Mouse (Mus musculus): ENCODE data around the gene Klk12. TPM values are rescaled to one million over a fixed set of nuclear protein-coding genes. Genes with fewer than 3 reads are reported as not detected.
A peak's percentile ranks its signal among the peaks of the same experiment; 100 is the strongest.

Klk12 gene
- polyA plus RNA-seq, 1 experiment from 2014 or later, result not detected

DNA sequence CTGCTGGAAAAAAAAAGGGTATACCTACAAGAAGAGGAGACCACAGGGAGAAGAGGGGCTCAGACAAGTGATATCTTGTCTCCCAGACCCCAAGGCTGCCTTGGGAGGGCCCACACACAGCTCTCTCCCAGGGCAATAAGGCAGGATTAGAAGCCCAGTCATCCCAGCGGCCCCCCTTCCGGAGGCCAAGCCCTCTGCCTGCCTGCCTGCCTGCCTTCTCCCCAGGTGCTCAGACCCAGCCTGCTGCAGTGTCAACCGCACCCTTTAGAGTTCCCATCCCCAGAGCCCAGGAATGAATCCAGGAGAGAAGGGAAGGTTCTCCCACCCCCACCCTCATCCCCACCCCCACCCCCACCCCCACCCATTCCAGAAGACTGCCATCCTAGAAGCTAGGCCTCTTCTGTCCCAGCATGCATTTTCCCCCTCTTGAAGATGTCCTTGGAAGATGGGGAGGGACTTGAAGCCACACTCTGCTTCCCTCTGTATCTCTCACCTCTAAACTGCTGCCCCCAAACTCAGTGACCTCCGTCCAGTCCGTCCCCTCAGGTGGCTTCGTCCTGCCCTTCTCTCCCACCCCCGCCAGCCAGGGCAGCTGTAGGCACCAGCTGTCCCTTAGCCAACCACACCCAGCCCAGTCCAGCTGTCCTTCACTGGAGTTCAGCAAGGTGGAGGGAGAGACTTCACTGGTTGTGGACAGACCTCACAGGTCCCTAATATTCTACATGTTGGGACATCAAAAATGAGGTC is 6.8 kb downstream of the Klk12 start:
- WGBS, result 55% methylated on average over 6 of the region's 7 CpGs
- ATAC-seq (ENCODE audit: low FRiP score, low TSS enrichment), result no peak
- no peak overlapping the region for H3K27ac ChIP-seq (ENCODE audit: low read length)
- H3K4me1 ChIP-seq (ENCODE audit: insufficient read depth, low read length), result no peaks in the 10 kb centered on the region
- H3K9me3 ChIP-seq (ENCODE audit: low read length), result no peaks in the 10 kb centered on the region
- H3K27me3 ChIP-seq (ENCODE audit: insufficient read depth, low read length), result no peaks in the 10 kb centered on the region
- H3K36me3 ChIP-seq (ENCODE audit: insufficient read depth, low read length), result no peaks in the 10 kb centered on the region
- H3K9ac ChIP-seq (replicated peaks; ENCODE audit: low read length), result no peak overlapping the region
- H3K4me2 ChIP-seq (replicated peaks; ENCODE audit: low read depth, low read length), result no peak overlapping the region
- no peak overlapping the region for H3K4me3 ChIP-seq (ENCODE audit: low read length)

DNA sequence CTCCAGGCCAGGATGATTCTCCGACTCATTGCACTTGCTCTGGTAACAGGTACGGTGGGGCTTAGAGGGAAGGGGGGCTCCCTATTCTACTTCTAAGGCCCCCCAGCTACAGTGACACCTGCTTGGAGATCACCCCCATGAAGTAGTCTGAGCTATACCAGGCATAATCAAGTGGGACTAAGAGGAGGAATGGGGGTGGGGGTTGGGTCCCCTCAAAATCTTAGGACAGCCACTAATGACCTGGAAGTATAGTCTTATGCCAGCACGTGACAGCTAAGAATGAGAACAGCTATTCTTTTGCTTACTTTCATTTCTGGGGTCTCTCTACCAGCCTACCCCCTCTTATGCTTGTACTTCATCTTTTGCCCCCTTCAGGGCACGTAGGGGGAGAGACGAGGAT is 7.8 kb downstream of the Klk12 start:
- Histone ChIP-seq H3K4me1 (ENCODE audit: insufficient read depth, low read length) (no peaks in the 10 kb centered on the region), H3K27ac (ENCODE audit: low read length) (no peak overlapping the region), H3K4me3 (ENCODE audit: low read length) (no peak overlapping the region), H3K9ac (replicated peaks; ENCODE audit: low read length) (no peak overlapping the region), H3K9me3 (ENCODE audit: low read length) (no peaks in the 10 kb centered on the region), H3K4me2 (replicated peaks; ENCODE audit: low read depth, low read length) (no peak overlapping the region), H3K36me3 (ENCODE audit: insufficient read depth, low read length) (no peaks in the 10 kb centered on the region), H3K27me3 (ENCODE audit: insufficient read depth, low read length) (no peaks in the 10 kb centered on the region)
- WGBS, result 86% methylated on average over 5 of the region's 5 CpGs
- no peak for ATAC-seq (ENCODE audit: low FRiP score, low TSS enrichment)

GRCm38 (mm10) chr7:43777423-43777822 is 8.7 kb downstream of the Klk12 start:
- Histone ChIP-seq H3K27ac (ENCODE audit: low read length) (no peak overlapping the region), H3K27me3 (ENCODE audit: insufficient read depth, low read length) (no peaks in the 10 kb centered on the region), H3K4me1 (ENCODE audit: insufficient read depth, low read length) (0 out of 2 replicates have a peak, but pooled peaks cover 4% of the 10 kb centered on the region), H3K9ac (replicated peaks; ENCODE audit: low read length) (no peak overlapping the region), H3K36me3 (ENCODE audit: insufficient read depth, low read length) (no peaks in the 10 kb centered on the region), H3K9me3 (ENCODE audit: low read length) (no peaks in the 10 kb centered on the region), H3K4me2 (replicated peaks; ENCODE audit: low read depth, low read length) (no peak overlapping the region), H3K4me3 (ENCODE audit: low read length) (no peak overlapping the region)
- WGBS, result 83% methylated on average over 12 of the region's 12 CpGs
- ATAC-seq (ENCODE audit: low FRiP score, low TSS enrichment), result no peak

GRCm38 (mm10) chr7:43778176-43778970 is 9.7 kb downstream of the Klk12 start:
- Histone ChIP-seq H3K4me1 (ENCODE audit: insufficient read depth, low read length) (peaks cover 8% of the 10 kb centered on the region; the same call in 1 of the 2 replicates), H3K27ac (ENCODE audit: low read length) (no peak overlapping the region), H3K27me3 (ENCODE audit: insufficient read depth, low read length) (no peaks in the 10 kb centered on the region; the same call in 1 of the 2 replicates), H3K9me3 (ENCODE audit: low read length) (no peaks in the 10 kb centered on the region), H3K4me3 (ENCODE audit: low read length) (no peak overlapping the region), H3K36me3 (ENCODE audit: insufficient read depth, low read length) (no peaks in the 10 kb centered on the region), H3K9ac (replicated peaks; ENCODE audit: low read length) (no peak overlapping the region), H3K4me2 (replicated peaks; ENCODE audit: low read depth, low read length) (no peak overlapping the region)
- 91% methylated on average over 10 of the region's 10 CpGs for WGBS
- ATAC-seq (ENCODE audit: low FRiP score, low TSS enrichment), result no peak

- no peak overlapping the region for H3K9ac ChIP-seq (replicated peaks; ENCODE audit: low read length)
- no peak overlapping the region for H3K4me2 ChIP-seq (replicated peaks; ENCODE audit: low read depth, low read length)
- peaks cover 2% of the 10 kb centered on the region; the same call in 1 of the 2 replicates for H3K27me3 ChIP-seq (ENCODE audit: insufficient read depth, low read length)
- WGBS, result 58% methylated on average over 6 of the region's 6 CpGs
- H3K4me3 ChIP-seq (ENCODE audit: low read length), result no peak overlapping the region
- H3K27ac ChIP-seq (ENCODE audit: low read length), result no peak overlapping the region
- H3K36me3 ChIP-seq (ENCODE audit: insufficient read depth, low read length), result no peaks in the 10 kb centered on the region
- H3K9me3 ChIP-seq (ENCODE audit: low read length), result no peaks in the 10 kb centered on the region
- H3K4me1 ChIP-seq (ENCODE audit: insufficient read depth, low read length), result peaks cover 8% of the 10 kb centered on the region; the same call in 1 of the 2 replicates
- no peak for ATAC-seq (ENCODE audit: low FRiP score, low TSS enrichment)
Measured at GRCm38 (mm10) chr7:43780241-43780640, 11.5 kb downstream of the Klk12 start.

DNA sequence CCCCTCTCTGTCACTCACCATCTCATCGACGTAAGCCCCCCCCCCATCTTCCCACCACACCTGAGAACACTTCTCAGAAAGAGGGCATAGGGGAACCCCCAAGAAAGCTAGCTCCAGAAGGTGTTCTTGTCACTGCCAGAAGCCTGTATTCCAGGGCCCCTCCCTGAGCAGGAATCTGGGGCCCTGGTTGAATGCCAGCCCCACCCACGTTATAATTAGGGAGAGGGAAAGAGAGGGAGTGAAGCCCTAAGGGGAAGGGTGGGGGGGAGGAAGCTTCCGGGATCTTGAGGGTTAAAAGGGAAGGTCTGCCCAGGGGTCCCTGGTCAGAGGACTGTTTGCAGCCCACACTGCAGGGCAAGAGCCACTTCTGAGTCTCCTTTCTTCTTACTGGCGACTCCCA is 12.0 kb downstream of the Klk12 start, which contains the start of gene Klk10:
Klk10 (plus strand) TSS at position 290 of the 400 bp plus-strand sequence.
- no peaks in the 10 kb centered on the region for H3K36me3 ChIP-seq (ENCODE audit: insufficient read depth, low read length)
- H3K4me2 ChIP-seq (replicated peaks; ENCODE audit: low read depth, low read length), result no peak within 1 kb of the TSS
- H3K4me1 ChIP-seq (ENCODE audit: insufficient read depth, low read length), result peaks cover 8% of the 10 kb centered on the region; the same call in 1 of the 2 replicates
- no peak for ATAC-seq (ENCODE audit: low FRiP score, low TSS enrichment)
- no peaks in the 10 kb centered on the region for H3K9me3 ChIP-seq (ENCODE audit: low read length)
- no peak within 1 kb of the TSS for H3K9ac ChIP-seq (replicated peaks; ENCODE audit: low read length)
- no peak within 1 kb of the TSS for H3K27ac ChIP-seq (ENCODE audit: low read length)
- H3K4me3 ChIP-seq (ENCODE audit: low read length), result no peak within 1 kb of the TSS
- 55% methylated on average over 5 of the region's 5 CpGs for WGBS
- peaks cover 2% of the 10 kb centered on the region; the same call in 1 of the 2 replicates for H3K27me3 ChIP-seq (ENCODE audit: insufficient read depth, low read length)

GRCm38 (mm10) chr7:43781541-43781940 is 12.8 kb downstream of the Klk12 start:
- Histone ChIP-seq H3K27ac (ENCODE audit: low read length) (no peak overlapping the region), H3K9me3 (ENCODE audit: low read length) (no peaks in the 10 kb centered on the region), H3K36me3 (ENCODE audit: insufficient read depth, low read length) (no peaks in the 10 kb centered on the region), H3K27me3 (ENCODE audit: insufficient read depth, low read length) (peaks cover 2% of the 10 kb centered on the region; the same call in 1 of the 2 replicates), H3K4me2 (replicated peaks; ENCODE audit: low read depth, low read length) (no peak overlapping the region), H3K4me3 (ENCODE audit: low read length) (no peak overlapping the region), H3K9ac (replicated peaks; ENCODE audit: low read length) (no peak overlapping the region), H3K4me1 (ENCODE audit: insufficient read depth, low read length) (peaks cover 8% of the 10 kb centered on the region; the same call in 1 of the 2 replicates)
- WGBS, result 84% methylated on average over 11 of the region's 11 CpGs
- no peak for ATAC-seq (ENCODE audit: low FRiP score, low TSS enrichment)

- WGBS, result 6% methylated on average over 36 of the region's 36 CpGs
- peak; percentile 88 for ATAC-seq (ENCODE audit: low FRiP score, low TSS enrichment)
- no peak overlapping the region for H3K27ac ChIP-seq (ENCODE audit: low read length)
- peaks cover 2% of the 10 kb centered on the region; the same call in 1 of the 2 replicates for H3K27me3 ChIP-seq (ENCODE audit: insufficient read depth, low read length)
- H3K4me2 ChIP-seq (replicated peaks; ENCODE audit: low read depth, low read length), result peak overlapping the region; percentile 60
- H3K9ac ChIP-seq (replicated peaks; ENCODE audit: low read length), result peak overlapping the region; percentile 53
- peaks cover 8% of the 10 kb centered on the region; the same call in 1 of the 2 replicates for H3K4me1 ChIP-seq (ENCODE audit: insufficient read depth, low read length)
- H3K36me3 ChIP-seq (ENCODE audit: insufficient read depth, low read length), result no peaks in the 10 kb centered on the region
- peak overlapping the region; percentile 31 for H3K4me3 ChIP-seq (ENCODE audit: low read length)
- H3K9me3 ChIP-seq (ENCODE audit: low read length), result no peaks in the 10 kb centered on the region
Measured at GRCm38 (mm10) chr7:43782275-43783265, 13.9 kb downstream of the Klk12 start.

DNA sequence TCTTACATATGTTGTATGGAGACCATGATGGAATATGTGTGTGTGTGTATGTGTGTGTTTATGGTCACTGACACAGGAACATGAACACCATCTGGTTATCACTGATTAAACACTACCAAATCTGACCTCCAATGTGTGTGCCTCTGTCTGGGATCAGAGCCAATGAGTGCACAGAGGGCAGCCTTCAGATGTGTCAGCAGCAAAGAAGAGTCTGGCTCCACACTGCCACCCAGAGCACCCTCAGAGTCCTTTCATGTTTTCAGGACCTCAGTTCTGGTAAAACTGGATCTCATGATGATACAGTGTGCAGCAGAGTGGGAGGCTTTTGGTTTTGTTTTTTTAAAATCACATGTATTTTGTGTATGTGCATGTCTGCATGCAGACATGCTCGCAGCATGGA is 16.6 kb downstream of the Klk12 start:
- WGBS, result 76% methylated on average over 1 of the region's 1 CpGs
- Histone ChIP-seq H3K27ac (ENCODE audit: low read length) (no peak overlapping the region), H3K4me3 (ENCODE audit: low read length) (no peak overlapping the region)

More for the DNA sequence above, 16.6 kb downstream of the Klk12 start:
- H3K9ac ChIP-seq (replicated peaks; ENCODE audit: low read length), result no peak overlapping the region
- H3K9me3 ChIP-seq (ENCODE audit: low read length), result no peaks in the 10 kb centered on the region
- no peaks in the 10 kb centered on the region for H3K36me3 ChIP-seq (ENCODE audit: insufficient read depth, low read length)
- peaks cover 8% of the 10 kb centered on the region; the same call in 1 of the 2 replicates for H3K4me1 ChIP-seq (ENCODE audit: insufficient read depth, low read length)
- peaks cover 2% of the 10 kb centered on the region; the same call in 1 of the 2 replicates for H3K27me3 ChIP-seq (ENCODE audit: insufficient read depth, low read length)
- no peak overlapping the region for H3K4me2 ChIP-seq (replicated peaks; ENCODE audit: low read depth, low read length)
- ATAC-seq (ENCODE audit: low FRiP score, low TSS enrichment), result no peak
